Mouse (Mus musculus) midbrain, embryonic 10.5 days (tissue): Measurements from ENCODE around the gene Lrrc8d. TPM values are rescaled to one million over a fixed set of nuclear protein-coding genes. Genes with fewer than 3 reads are reported as not detected.
A peak's percentile ranks its signal among the peaks of the same experiment; 100 is the strongest.

Experiments
- DNase-seq: peaks from one replicate; pipeline ENCODE4 v3.0.0-alpha.2; 2017; ENCODE audit warnings: low spot score
- H3K27ac ChIP-seq: fragments of 300-500 bp; sonication (generic); replicated peaks from 2 replicates; pipeline ENCODE4 v1.5.1; 2016; ENCODE audit warnings: mild to moderate bottlenecking
- H3K27me3 ChIP-seq: fragments of 300-500 bp; sonication (generic); 2 replicates; pipeline ENCODE4 v1.6.1; 2016; ENCODE audit warnings: low read depth, mild to moderate bottlenecking; ENCODE audit not compliant: poor library complexity, severe bottlenecking
- H3K36me3 ChIP-seq: fragments of 300-500 bp; sonication (generic); 2 replicates; pipeline ENCODE4 v1.6.1; 2016; ENCODE audit warnings: mild to moderate bottlenecking, moderate library complexity
- H3K4me1 ChIP-seq: fragments of 300-500 bp; sonication (generic); 2 replicates; pipeline ENCODE4 v1.6.1; 2016
- H3K4me3 ChIP-seq: fragments of 300-500 bp; sonication (generic); 2 replicates; pipeline ENCODE4 v1.5.1; 2016; ENCODE audit warnings: mild to moderate bottlenecking, moderate library complexity
- H3K9me3 ChIP-seq: fragments of 300-500 bp; sonication (generic); replicated peaks from 2 replicates; pipeline ENCODE4 v1.6.1; 2016; ENCODE audit warnings: mild to moderate bottlenecking
- WGBS: fragments of 180-500 bp; shearing (Covaris S2); methylation state at CpG from one replicate; pipeline ENCODE4 v1.1.7; 2016; 5-methylcytosine and 5-hydroxymethylcytosine counted together
- polyA plus RNA-seq: library from polyadenylated mRNA; unstranded; fragments of >200 nt; fragmentation: Nextera tagmentation; extraction: Ambion mirVana; gene quantifications from 2 replicates; pipeline ENCODE4 v1.2.1, GENCODE M21; 2016

The Lrrc8d gene
- polyA plus RNA-seq, 1 experiment from 2014 or later: 20.7 TPM

GRCm38 (mm10) chr5:105818411-105818810 lies 118.6 kb downstream of the Lrrc8d start:
- 54% methylated on average over 5 of the region's 5 CpGs for WGBS
- H3K27me3 ChIP-seq: no peaks in the 10 kb centered on the region
- H3K27ac ChIP-seq: 0 out of 2 replicates have a peak overlapping the region, but pooled peaks have one; percentile 13
- H3K4me3 ChIP-seq: no peak overlapping the region
- peaks cover 35% of the 10 kb centered on the region for H3K36me3 ChIP-seq
- peaks cover 50% of the 10 kb centered on the region for H3K4me1 ChIP-seq
- no peak for DNase-seq
- peaks cover 4% of the 10 kb centered on the region; the same call in 1 of the 2 replicates for H3K9me3 ChIP-seq

- H3K27me3 ChIP-seq: no peaks in the 10 kb centered on the region
- no peaks in the 10 kb centered on the region for H3K9me3 ChIP-seq
- DNase-seq: no peak
- peaks cover 53% of the 10 kb centered on the region for H3K4me1 ChIP-seq
- no peak overlapping the region for H3K27ac ChIP-seq
- peaks cover 6% of the 10 kb centered on the region for H3K36me3 ChIP-seq
- 82% methylated on average over 6 of the region's 6 CpGs for WGBS
- no peak overlapping the region for H3K4me3 ChIP-seq
Observed at GRCm38 (mm10) chr5:105821390-105821789, 121.6 kb downstream of the Lrrc8d start.

- H3K36me3 ChIP-seq: no peaks in the 10 kb centered on the region
- peak; percentile 26 for DNase-seq
- no peaks in the 10 kb centered on the region for H3K27me3 ChIP-seq
- no peak overlapping the region for H3K4me3 ChIP-seq
- H3K27ac ChIP-seq: peak overlapping the region; percentile 52
- no peaks in the 10 kb centered on the region for H3K9me3 ChIP-seq
- 75% methylated on average over 15 of the region's 15 CpGs for WGBS
- peaks cover 57% of the 10 kb centered on the region for H3K4me1 ChIP-seq
Observed at GRCm38 (mm10) chr5:105822521-105823498, 123.0 kb downstream of the Lrrc8d start.

GRCm38 (mm10) chr5:105824282-105824681 lies 124.5 kb downstream of the Lrrc8d start:
- Histone ChIP-seq H3K27me3 (no peaks in the 10 kb centered on the region), H3K36me3 (no peaks in the 10 kb centered on the region), H3K4me3 (no peak overlapping the region), H3K9me3 (no peaks in the 10 kb centered on the region), H3K27ac (no peak overlapping the region), H3K4me1 (peaks cover 46% of the 10 kb centered on the region)
- WGBS: 83% methylated on average over 7 of the region's 7 CpGs
- no peak for DNase-seq

- no peaks in the 10 kb centered on the region for H3K27me3 ChIP-seq
- H3K27ac ChIP-seq: no peak overlapping the region
- no peak overlapping the region for H3K4me3 ChIP-seq
- H3K9me3 ChIP-seq: no peaks in the 10 kb centered on the region
- peaks cover 40% of the 10 kb centered on the region for H3K4me1 ChIP-seq
- no peak for DNase-seq
- no peaks in the 10 kb centered on the region for H3K36me3 ChIP-seq
- WGBS: 89% methylated on average over 4 of the region's 4 CpGs
Observed at GRCm38 (mm10) chr5:105824827-105825226, 125.1 kb downstream of the Lrrc8d start.

- H3K27ac ChIP-seq: no peak overlapping the region; the same call in 1 of the 2 replicates
- no peaks in the 10 kb centered on the region for H3K9me3 ChIP-seq
- H3K4me1 ChIP-seq: peaks cover 25% of the 10 kb centered on the region
- H3K36me3 ChIP-seq: no peaks in the 10 kb centered on the region
- DNase-seq: no peak
- no peak overlapping the region for H3K4me3 ChIP-seq
- WGBS: 64% methylated on average over 5 of the region's 5 CpGs
- no peaks in the 10 kb centered on the region for H3K27me3 ChIP-seq
Observed at GRCm38 (mm10) chr5:105826916-105827510, 127.2 kb downstream of the Lrrc8d start.

GRCm38 (mm10) chr5:105828050-105828449 lies 128.3 kb downstream of the Lrrc8d start:
- H3K4me3 ChIP-seq: no peak overlapping the region
- H3K9me3 ChIP-seq: no peaks in the 10 kb centered on the region
- H3K36me3 ChIP-seq: no peaks in the 10 kb centered on the region
- H3K4me1 ChIP-seq: peaks cover 19% of the 10 kb centered on the region
- H3K27ac ChIP-seq: no peak overlapping the region
- no peak for DNase-seq
- no peaks in the 10 kb centered on the region for H3K27me3 ChIP-seq
- WGBS: 93% methylated on average over 3 of the region's 3 CpGs

- 66% methylated on average over 7 of the region's 7 CpGs for WGBS
Observed at GRCm38 (mm10) chr5:105829008-105829586, 129.3 kb downstream of the Lrrc8d start.

GRCm38 (mm10) chr5:105832140-105832539 lies 132.4 kb downstream of the Lrrc8d start:
- WGBS: 81% methylated on average over 7 of the region's 7 CpGs
- H3K4me1 ChIP-seq: peaks cover 6% of the 10 kb centered on the region; the same call in 1 of the 2 replicates
- H3K27ac ChIP-seq: no peak overlapping the region
- no peaks in the 10 kb centered on the region for H3K9me3 ChIP-seq
- H3K27me3 ChIP-seq: no peaks in the 10 kb centered on the region
- no peak overlapping the region for H3K4me3 ChIP-seq
- no peak for DNase-seq
- H3K36me3 ChIP-seq: no peaks in the 10 kb centered on the region

More at GRCm38 (mm10) chr5:105829008-105829586, 129.3 kb downstream of the Lrrc8d start:
- Histone ChIP-seq H3K36me3 (no peaks in the 10 kb centered on the region), H3K27ac (no peak overlapping the region), H3K27me3 (no peaks in the 10 kb centered on the region), H3K4me3 (no peak overlapping the region), H3K9me3 (no peaks in the 10 kb centered on the region), H3K4me1 (peaks cover 13% of the 10 kb centered on the region; the same call in 1 of the 2 replicates)
- no peak for DNase-seq

GRCm38 (mm10) chr5:105833923-105834322 lies 134.2 kb downstream of the Lrrc8d start:
- Histone ChIP-seq H3K36me3 (no peaks in the 10 kb centered on the region), H3K4me3 (no peak overlapping the region), H3K27me3 (no peaks in the 10 kb centered on the region), H3K9me3 (no peaks in the 10 kb centered on the region), H3K27ac (no peak overlapping the region), H3K4me1 (0 out of 2 replicates have a peak, but pooled peaks cover 4% of the 10 kb centered on the region)
- no peak for DNase-seq
- 73% methylated on average over 3 of the region's 3 CpGs for WGBS

- Histone ChIP-seq H3K9me3 (no peaks in the 10 kb centered on the region), H3K36me3 (no peaks in the 10 kb centered on the region), H3K4me1 (no peaks in the 10 kb centered on the region), H3K4me3 (no peak overlapping the region), H3K27me3 (no peaks in the 10 kb centered on the region), H3K27ac (no peak overlapping the region)
- DNase-seq: no peak
- 85% methylated on average over 9 of the region's 9 CpGs for WGBS
Observed at GRCm38 (mm10) chr5:105836006-105836405, 136.2 kb downstream of the Lrrc8d start.

GRCm38 (mm10) chr5:105839740-105840310 lies 140.1 kb downstream of the Lrrc8d start:
- no peaks in the 10 kb centered on the region for H3K9me3 ChIP-seq
- H3K4me1 ChIP-seq: no peaks in the 10 kb centered on the region

More at GRCm38 (mm10) chr5:105839740-105840310, 140.1 kb downstream of the Lrrc8d start:
- Histone ChIP-seq H3K27ac (no peak overlapping the region), H3K36me3 (no peaks in the 10 kb centered on the region), H3K27me3 (no peaks in the 10 kb centered on the region), H3K4me3 (no peak overlapping the region)
- no peak for DNase-seq
- WGBS: 79% methylated on average over 13 of the region's 13 CpGs
